Mouse (Mus musculus) hematopoietic stem cell, adult 5-6 weeks (primary cell): ENCODE measurements around the gene 0610040J01Rik. TPM values are rescaled to one million over a fixed set of nuclear protein-coding genes. Genes with fewer than 3 reads are reported as not detected.

Experiments
- ATAC-seq, 2 experiments: fragments of 125-278 bp in 1 of 2; replicated peaks in 1 of 2; 2 replicates each; pipeline ENCODE4 v1.8.0; 2016 to 2017; ENCODE audit warnings: inconsistent platforms in 2 of 2, mild to moderate bottlenecking in 2 of 2, moderate number of reproducible peaks in 2 of 2, low read depth in 1 of 2, moderate TSS enrichment in 1 of 2; ENCODE audit not compliant: low FRiP score in 2 of 2, poor library complexity in 2 of 2, severe bottlenecking in 2 of 2, insufficient read depth in 1 of 2, low TSS enrichment in 1 of 2
- total RNA-seq: library from RNA; stranded (forward); fragments of 172-1452, 232-1000 nt; gene quantifications from 2 replicates; pipeline ENCODE4 v1.2.3, GENCODE M21; 2017

0610040J01Rik gene
- 1.9 TPM in 1 of 2 replicates, not detected in the other for total RNA-seq

DNA sequence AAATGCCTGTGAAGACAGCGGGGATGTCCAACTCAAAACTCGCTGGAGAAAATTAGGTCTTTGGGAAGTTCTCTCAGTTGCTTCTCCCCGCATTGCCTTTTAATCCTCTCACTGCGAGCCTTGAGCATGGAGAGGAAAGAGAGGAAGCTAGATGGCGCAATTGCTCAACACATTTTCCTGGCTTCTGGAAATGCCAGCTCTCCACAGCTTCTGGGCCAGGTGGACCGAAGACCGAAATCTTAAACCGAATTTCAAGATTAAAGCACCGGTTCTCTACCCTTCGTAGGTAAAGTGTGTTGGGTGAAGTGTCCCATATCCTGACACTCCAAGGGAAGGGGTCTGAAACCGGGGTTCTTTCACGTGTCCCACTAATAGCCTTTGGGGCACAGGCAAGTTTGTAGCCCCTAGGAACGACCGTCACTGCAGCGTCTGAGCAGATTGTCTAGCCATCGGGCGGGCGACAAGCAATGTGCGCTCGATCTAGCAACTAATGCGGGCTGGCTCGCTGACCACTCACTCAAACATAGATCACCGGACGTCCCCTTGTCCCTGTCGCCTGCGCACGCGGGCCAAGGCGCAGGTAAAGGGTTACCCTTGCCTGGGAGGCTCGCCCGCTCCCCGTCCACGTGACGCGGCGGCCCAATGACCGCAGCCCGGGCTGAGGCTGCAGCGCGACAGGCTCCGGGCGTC lies at the start of gene 0610040J01Rik:
Gene 0610040J01Rik (plus strand): TSS at position 545 of the 690 bp plus-strand sequence.
- ATAC-seq, result peak; percentile 90 to 92

DNA sequence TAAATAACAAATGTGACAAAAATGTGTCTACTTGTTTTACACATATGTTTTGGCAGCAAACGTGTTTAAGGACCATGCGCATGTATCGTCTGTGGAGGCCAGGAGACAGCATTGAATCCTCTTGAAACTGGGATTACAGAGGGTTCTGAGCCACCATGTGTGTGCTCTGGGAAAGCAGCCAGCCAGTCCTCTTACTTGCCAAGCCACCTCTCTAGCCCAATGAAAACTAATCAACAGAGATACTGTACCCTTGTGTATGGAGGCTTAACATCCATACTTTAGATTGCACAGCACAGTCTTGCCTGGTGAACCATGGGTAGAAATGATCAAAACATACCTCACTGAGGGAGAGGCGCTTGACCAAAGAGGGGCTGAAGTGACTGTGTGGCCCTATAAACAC lies 46.3 kb upstream of the 0610040J01Rik start:
- no peak for ATAC-seq

DNA sequence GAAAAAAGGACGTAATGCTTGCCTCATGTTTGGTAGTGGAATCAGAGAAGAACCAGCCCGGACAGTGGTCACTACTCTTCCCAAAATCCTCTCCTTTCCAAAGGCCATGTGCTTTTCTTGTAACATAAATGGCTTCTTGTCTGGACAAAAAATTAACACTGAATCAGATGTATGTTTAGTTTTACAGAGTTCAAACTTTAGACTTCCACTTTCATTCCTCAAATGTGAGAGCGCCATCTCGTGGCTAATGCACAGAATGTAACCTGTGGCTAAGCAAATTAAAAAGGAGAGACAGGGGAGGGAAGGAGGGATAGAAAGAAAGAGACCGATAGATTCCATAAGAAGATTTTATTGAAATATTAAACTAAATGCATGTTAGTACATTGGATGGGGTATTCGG lies 45.4 kb upstream of the 0610040J01Rik start:
- ATAC-seq, result peak; percentile 76 to 80; a peak in 3 of 4 replicates

DNA sequence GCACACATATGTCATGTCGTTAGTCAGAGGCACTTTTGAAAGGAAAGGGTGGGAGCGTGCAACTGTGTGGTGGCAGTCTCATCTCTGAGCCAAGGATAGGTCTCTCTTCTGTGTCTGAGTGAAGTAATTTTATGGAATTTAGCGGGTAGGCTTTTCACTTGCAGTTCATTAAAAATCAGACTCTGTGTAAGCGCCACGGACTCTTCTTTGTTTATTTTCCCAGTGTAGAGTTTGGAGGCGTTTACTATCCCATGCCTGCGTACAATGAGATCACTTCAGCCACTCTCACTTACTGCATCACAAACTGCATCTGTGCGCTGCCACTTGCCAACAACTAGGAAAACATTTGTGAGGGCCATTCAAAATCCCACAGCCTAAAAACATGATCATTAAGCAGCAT lies 44.7 kb upstream of the 0610040J01Rik start:
- no peak for ATAC-seq

DNA sequence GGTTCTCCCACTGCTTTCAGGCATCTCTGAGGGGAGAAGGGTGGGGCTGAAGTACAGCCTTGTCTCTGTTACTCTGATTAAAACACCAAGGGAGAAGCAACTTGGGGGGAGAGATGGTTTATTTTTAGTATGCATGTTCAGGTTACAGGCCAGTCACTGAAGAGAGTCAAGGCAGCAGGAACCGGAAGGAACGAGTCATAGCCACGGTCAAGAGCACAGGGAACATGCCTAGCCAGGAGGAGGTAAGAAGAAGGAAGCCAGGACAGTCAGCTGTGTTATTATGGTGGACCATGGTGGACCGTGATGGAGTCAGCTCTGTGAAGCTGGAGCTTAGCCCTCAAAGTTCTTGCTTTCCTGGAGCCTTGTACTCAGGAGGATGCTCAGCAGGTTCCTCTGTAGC lies 43.9 kb upstream of the 0610040J01Rik start:
- ATAC-seq, result no peak

DNA sequence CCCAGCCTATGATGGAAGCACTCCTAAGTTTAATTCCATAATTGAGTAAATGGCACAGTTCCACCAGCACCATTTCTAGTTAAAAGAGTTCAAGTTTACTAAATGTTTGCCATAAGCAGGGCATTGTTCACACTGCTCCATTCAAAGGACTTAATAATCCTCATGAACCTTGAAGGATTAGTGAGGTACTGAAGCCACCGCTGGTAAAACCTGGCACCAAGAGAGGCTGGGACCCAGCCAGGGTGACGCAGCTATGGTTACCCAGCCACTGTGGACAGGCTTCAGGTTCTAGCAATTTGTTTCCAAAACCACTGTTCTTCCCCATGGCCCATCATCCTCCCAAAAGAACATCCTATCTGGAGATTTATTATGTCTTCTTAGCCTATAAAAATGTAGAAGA lies 39.2 kb upstream of the 0610040J01Rik start:
- no peak for ATAC-seq

DNA sequence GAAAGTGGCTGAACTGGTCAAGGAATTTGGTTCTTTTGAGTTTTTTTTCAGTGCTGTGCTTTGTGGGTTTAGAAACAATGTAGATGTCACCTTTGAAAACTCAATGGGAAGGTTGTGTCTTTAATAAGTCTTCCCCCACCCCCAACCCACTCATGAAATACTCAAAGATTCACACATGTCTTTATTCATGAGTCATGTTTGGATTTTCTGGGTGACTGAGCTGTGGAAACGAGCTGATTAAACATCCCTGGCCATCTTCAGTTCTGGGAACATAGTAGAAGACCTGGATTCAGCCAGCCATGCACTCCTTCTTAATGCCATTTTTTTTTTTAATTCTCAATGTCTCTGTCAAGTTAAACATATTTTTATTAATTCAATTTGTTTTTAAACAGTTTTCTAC lies 38.6 kb upstream of the 0610040J01Rik start:
- no peak for ATAC-seq

DNA sequence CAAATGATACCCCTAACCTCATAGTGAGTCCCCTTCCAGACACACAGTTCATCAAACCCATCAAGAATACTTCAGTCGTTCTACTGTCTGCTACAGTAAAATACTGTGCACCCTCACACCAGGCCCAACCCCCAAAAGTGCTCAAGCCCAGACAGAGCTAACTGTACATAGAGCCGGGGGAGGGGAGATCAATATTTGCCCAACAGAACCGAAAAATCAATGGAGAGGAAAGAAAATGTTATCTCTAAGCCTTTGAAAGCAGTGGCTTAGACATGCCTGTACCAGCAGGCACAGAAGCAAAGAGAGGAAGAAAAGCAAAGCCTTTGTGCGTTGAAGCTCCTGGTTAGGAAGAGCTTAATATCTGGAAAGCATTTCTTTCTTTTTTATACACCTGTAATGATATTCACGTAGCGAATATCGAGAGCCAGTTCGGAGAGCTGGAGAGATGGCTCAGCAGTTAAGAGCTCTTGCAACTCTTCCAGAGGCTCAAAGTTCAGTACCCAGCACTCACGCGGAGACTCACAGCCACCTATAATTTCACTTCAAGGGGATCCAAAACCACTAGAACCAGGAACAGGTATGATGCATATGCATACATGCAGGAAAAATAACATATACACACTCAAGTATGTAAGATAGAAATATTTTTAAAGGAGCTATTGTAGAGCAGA lies 23.9 kb upstream of the 0610040J01Rik start:
- no peak for ATAC-seq

DNA sequence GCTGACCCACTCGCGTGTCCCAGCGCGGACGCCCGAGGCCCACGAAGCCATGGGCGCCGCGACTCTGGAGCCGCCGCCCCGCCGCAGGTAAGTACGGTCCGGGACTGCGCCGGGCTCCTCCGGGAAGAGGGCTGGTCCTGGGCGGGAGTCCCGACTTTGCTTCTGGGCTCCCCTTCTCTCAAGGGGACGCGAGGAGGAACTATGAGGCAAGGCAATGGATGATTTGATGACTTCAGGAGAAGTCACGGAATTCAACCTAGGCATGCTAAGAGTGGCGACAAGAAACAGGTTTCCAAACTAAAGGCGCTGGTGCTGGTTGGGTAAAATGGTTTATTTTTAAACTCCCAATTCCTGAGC lies 324 bp downstream of the 0610040J01Rik start:
- ATAC-seq, result peak in 1 of 2 experiments; percentile 9; a peak in 1 of 4 replicates

DNA sequence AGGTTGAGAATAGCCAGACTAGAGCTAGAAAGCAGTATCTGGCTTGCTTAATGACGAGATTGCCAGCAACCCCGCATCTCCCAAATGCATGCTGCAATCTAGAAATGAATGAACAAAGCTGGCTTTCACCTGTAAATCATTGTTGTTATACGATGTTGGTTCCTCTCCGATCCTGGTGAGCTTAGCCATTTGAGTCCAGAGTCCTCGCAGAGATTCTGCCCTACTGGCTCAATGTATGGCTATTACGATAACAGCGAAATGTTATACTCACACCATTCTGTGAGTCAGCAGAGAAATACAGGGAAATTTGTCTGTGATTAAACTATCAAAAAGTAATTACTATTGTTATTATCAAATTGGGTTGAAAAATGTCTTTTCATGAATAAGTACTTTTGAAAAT lies 4.5 kb downstream of the 0610040J01Rik start:
- ATAC-seq, result no peak

DNA sequence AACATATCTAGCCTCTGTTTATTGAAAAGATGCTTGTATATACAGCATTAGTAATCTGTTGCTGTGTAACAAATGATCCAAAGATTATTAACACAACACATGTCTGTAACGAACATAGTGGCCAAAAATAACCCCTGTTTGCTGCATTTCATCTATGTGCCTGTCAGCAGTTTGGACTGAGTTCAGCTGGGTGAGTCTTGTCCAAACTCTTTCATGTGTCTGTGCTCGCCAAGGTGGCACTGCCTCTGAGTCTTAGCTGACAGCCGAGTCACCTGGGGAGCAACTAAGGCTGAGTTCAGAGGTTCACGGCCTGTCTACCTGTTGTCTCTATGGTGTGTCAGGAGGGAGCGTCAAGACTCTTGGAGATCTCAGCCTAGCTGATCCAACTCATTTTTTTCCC lies 5.1 kb downstream of the 0610040J01Rik start:
- no peak for ATAC-seq

DNA sequence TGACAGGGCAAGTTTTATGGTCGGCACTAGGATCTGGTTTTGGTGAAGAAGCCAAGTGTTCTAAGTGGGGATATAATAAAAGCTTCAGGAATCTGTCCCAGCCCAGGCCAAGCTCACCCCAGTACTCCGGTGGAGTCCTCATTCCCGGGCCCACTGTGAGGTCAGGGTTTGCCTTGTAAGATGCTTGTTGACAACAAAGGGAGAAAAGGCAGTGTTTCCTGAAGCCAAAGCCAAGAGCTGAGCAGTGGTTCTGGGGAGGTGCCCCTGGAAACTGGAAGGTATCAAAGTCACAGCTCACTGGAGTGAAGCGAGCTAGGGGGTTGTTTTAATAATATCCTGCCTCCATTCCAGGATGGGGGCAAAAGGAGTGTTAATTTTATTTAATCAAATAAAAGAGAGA lies 6.8 kb downstream of the 0610040J01Rik start:
- no peak for ATAC-seq

DNA sequence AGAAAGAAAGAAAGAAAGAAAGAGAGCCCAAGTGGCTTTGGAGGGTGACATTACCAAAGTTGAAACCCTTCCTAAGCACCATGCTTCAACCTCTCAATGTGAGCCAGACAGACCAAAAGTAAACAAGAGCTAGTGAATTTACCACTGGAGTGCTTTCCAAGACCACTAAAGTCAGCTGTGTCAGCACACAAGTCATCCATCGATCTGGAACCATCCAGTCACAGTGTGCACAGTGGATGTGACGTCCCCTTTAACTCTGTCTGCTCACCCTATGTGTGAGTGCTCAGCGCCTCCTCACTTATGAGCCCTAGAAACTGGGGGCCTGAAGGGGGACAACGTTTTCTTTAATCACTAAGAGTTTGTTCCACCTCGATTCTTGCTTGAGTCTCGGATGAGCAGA lies 7.4 kb downstream of the 0610040J01Rik start:
- no peak for ATAC-seq

DNA sequence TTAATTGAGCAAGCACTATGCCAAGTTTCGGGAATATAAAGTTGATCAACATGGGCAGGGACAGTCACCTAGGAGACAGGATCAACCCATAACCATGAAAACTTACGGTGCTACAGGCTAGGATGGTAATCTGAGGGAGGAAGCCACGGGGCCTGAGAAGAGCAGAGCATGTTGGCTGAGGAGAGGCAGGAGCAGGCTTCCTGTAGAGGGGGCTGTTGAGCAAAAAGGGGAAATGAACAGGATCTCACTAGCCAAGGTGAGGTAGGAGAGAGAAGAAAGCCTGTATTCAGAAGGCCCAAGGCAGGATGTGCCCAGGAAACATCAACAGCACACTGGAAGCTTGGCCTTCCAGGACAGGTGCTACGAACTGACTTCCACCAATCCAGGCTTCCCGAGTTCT lies 9.0 kb downstream of the 0610040J01Rik start:
- peak in 1 of 2 experiments; percentile 54; a peak in 1 of 4 replicates for ATAC-seq

DNA sequence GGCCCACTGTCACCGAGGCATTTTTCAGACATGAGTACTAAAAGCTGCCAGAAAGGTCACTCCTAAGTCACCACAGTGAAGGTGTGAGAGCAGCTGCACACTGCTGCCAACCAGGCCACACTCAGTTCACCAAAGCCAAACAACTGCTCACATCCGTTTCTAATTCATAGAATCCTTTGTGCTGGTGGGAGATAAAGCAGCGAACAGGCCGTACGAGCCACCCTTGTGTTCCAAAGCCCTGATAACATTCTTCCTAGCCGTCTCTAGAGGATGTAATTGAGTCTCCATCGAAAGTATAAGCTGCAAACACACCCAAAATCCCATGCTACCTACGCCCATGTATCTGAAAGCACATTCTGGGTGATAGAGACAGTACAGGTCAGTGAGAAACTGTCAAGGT lies 9.7 kb downstream of the 0610040J01Rik start:
- ATAC-seq, result no peak

DNA sequence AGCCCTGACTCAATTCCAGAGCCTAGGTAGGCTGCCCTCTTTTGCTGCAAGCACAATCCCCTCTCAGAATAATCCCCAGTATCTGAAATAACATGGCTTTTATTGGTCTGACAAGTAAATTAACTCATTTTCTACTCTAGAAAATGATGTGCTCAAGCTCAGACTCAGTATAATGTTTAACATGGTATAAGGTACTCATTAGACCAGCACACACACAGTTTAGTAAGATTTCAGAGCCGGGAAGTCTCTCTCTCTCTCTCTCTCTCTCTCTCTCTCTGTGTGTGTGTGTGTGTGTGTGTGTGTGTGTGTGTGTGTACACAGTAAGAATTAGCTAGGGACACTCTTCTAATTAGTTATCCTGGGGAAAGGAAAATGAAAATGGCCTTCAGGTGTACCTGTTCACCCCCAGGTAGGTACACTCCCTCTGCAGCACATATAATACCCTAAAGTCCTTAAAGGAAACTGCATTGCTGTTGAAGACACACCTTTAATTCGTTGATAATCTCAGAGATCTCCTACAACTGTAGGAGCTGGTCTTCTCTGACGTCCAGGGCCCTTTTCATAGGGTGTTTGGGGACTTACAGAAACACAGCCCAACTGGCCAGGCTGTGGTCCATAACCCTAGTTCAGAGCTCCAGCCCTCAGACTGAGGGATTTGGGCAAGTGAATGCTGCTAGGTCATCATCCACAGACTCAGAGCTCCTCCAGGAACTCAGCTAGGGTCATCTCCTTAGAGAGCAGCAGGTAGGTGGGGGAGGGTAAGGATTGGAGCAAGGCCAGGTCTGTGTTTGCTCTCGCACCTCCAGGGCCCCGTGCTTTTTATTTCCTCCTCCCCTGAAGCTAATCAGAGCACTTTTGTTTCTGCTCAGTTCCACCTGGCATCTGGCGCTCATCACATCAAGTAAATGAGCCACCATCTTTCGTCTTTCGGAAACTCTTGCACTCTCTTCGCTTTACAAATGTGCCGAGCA lies 11.5 kb downstream of the 0610040J01Rik start:
- ATAC-seq, result no peak

DNA sequence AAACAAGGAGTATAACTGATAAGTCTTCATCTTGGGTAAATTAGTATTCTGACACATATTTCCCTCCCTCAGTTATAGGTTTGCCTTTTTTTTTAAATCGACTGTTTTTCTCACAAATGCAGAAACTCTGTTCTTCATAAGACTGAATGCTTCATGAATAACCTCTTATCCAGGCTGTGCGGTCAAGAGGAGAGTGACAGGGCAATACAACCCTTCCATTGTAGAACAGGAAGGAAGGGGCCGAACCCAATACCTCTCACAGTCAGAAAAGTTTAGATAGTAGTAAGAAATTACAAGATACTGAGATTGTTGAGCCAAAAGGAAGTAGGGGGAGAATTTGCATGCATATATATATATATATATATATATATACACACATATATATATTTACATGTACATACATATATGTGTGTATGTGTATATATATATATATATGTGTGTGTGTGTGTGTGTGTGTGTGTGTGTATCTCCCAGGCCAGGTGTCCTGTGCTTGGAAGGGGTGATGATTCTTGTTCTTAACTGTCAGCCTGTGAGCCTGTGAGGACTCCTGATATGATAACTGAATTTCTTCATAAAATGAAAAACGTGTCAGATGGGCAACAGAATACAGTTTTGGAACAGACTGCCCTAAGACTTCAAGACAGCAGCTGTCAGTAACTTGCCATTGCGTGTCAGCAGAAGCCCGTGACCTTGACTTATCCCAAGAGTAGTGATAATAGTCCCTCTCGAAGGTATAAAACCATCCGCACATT lies 12.6 kb downstream of the 0610040J01Rik start:
- ATAC-seq, result peak; percentile 34 to 54; a peak in 2 of 4 replicates
